Mouse (Mus musculus): ENCODE data around the gene Lysmd3. TPM values are rescaled to one million over a fixed set of nuclear protein-coding genes. Genes with fewer than 3 reads are reported as not detected.
"Not testable (repeated sequence)": the region's sequence is repeated elsewhere in the genome, so short reads cannot be mapped to it uniquely, and the experiment has no call there.

Gene Lysmd3
- total RNA-seq (2021) = 10 to 100 TPM; 10.2 to 14.6 TPM

DNA sequence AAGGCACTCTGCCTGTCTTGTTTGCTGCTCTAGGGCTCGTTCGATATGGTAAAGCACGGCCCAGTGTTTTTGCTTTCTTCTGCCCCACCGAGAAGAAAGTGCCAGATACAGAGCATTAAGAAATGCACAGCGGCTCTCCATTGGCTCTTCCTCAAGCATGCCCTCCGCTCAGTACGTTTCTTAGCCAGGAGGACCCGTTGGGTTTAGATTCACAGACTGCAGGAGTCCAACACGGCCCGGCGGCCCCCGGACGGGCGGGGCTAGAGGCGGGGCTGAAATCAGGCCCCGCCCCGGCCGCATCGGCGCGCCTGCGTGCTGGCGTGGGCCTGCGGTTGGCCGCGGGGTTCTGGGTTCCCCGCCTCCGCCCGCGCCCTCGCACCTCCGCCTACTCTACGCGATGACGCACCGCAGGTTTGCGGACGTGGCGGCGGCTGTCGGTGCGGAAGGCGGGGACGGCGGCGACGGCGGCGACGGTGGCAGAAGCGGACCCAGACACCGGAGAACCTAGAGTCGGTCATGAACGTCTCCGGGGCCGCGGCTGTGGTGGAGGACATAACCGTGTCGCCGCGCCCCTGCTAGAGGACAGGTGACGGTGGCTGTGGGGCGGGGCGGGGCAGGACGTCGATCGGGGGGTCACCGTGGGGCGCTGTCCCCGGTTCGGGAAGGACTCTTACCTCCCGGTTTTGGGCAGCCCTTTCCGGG is at the start of gene Lysmd3:
Lysmd3 (plus strand) TSS at position 313 of the 702 bp plus-strand sequence.
- DNase-seq = peak; percentile 92 to 93

DNA sequence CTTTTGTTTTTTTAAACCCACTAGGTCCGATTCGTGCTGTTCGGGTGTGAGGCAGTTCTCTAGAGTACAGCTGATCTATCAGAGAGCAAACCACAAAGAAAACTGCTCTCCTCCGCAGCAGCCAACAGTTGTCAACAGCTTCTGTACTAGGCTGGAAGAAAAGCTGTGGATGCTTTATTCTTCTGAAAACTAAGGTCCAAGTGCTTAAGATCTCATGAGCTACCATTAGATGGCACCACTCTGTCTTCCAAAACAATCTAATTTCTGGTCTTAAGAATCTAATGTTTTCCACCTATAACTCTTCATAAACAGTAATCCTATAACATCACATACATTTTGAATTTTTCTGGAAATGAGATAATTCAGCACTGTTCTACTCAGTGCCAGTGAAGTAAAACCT is 47.1 kb upstream of the Lysmd3 start:
- no peak for DNase-seq

DNA sequence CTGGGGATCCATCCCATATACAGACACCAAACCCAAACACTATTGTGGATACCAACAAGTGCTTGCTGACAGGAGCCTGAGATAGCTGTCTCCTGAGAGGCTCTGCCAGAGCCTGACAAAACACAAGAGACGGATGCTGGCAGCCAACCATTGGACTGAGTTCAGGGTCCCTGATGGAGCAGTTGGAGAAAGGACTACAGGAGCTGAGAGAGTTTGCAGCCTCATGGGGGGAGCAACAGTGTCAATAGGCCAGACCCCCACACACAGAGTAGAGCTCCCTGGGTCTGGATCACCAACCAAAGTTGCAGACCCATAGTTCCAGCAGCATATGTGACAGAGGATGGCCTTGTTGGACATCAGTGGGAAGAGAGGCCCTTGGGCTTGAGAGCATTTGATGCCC is 29.6 kb upstream of the Lysmd3 start:
- not testable (repeated sequence) for DNase-seq

DNA sequence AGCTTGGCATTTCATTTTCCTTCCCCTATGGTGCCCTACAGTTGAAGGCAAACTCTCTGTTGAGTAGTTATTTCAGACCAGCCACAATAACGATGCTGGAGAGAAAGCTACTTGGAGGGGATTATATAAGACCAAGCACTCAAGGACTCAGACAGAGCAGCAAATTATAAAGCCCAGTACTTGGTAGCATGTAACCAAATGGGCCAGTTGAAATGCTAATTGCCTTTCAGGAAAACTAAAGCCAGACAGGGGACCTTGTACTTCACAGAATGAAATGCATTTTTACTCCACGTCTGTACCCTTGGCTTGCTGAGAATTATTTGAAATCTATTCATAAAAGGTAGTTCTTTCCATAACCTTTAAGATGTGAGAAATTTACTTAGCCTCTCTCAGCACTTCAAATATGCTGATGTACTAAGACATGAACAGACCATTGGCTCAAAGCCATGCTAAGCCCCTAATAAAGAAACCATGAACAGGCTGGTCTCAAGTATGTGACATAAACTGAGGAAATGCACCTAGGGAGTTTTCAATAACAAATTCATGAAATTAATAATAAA is 28.8 kb upstream of the Lysmd3 start:
- DNase-seq = no peak

DNA sequence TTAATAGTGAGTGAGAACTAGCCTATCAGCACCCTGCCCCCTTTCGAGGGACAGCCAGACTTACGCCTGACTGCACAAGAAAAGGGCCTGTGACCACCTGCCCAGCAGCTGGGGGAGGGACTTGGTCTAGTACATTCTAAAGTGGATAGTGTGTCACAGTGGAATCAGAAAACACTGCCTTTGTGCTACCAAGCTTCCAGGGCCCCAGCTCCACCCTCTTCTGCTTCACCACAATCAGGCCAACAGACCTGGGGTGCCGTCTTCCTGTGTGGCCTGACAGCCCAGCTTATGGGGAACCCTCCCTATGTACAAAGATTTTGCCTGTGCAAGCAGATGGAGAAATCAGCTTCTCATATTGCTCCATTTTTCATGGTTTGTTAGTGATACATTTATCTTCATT is 28.1 kb upstream of the Lysmd3 start:
- no peak for DNase-seq

DNA sequence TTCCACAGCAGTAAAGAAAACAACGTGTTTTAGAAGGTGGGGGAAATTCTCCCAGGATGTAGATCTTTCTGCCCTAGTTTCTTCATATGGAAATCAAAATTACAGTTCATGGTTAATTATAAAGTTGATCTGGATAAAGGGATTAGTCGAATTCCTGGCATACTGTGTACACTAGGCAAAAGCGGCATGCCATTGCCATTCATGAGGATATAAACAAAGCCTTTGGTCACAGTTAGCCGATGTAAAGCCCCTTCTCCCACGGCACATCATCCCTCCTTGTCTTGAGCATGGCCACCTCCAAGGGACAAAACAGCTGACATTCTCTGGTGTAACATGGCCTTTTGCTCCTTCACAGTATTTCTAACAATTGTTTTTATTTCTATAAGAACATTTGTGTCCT is 26.9 kb upstream of the Lysmd3 start:
- no peak for DNase-seq

DNA sequence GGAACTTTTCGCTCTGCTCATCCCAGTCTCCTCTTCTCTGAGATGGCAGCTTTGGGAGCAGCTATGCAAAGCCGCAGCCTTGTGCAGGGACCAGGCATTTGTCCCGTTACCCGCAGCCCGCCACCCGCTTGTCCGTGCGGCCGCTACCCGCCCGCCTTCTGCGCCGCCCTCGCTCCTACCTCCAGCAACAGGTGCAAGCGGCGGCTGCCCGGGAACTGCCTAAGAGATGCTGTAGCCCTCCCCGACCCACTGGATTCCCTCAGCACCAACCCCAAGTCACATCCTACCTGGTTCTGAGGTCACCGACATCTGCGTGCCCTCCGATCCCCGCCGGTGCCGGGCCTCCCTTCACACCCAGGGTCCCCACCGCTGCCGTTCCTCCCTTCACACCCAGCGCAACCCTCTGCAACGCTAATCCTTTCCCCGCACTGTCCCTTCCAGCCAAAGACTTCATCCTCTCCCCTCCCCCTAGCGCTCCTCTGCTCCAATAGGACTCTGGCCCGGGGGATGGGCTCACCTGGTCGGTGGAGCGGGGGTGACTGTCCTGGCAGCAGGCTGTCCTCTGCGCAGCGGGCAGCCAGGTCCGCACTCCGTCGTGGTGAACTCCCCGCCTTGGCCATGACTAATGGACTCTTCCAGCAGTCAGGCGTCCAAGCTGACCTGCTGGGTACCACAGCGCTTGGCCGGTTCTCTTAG is 24.6 kb upstream of the Lysmd3 start, which contains the start of gene Adgrv1:
Adgrv1 (minus strand) TSS at position 435 of the 696 bp plus-strand sequence.
- DNase-seq = peak; percentile 33 to 45

DNA sequence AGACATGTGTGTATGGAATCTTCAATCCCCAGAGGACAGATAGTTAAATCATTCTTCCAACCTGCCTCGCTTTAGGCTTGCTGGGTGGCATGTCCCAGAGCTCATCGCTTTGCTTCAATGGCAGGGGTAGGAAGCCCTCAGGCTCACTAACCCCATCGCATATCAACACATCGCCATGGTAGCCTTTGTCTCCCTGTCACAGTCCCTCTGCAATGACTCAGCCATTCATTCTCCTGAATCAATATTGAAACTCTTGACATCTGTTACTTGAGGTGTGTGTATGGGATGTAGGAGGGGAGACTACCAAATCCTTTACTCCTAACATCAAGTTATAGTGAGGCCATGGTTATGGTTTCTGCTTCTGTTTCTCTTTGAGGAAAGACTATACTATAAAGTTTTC is 17.8 kb upstream of the Lysmd3 start:
- DNase-seq = no peak

DNA sequence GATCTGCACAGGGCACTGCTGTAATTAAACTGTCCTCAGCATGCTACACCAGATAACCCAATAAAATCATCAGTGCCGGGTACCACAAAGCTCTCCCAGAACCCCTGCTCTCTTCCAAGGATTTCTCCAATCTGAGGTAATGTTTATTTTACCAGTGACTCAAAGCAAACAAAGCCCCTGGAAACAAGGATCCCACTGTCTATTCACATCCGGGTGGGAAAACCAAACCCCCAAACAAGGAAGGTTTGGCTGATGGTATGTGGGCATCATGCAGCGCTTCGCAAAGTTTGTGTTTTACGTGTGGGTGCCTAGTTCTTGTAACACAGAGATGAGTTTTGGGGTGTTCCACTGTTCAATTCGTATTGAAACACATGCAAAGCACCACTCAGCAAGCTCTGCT is 16.6 kb upstream of the Lysmd3 start:
- no peak for DNase-seq

DNA sequence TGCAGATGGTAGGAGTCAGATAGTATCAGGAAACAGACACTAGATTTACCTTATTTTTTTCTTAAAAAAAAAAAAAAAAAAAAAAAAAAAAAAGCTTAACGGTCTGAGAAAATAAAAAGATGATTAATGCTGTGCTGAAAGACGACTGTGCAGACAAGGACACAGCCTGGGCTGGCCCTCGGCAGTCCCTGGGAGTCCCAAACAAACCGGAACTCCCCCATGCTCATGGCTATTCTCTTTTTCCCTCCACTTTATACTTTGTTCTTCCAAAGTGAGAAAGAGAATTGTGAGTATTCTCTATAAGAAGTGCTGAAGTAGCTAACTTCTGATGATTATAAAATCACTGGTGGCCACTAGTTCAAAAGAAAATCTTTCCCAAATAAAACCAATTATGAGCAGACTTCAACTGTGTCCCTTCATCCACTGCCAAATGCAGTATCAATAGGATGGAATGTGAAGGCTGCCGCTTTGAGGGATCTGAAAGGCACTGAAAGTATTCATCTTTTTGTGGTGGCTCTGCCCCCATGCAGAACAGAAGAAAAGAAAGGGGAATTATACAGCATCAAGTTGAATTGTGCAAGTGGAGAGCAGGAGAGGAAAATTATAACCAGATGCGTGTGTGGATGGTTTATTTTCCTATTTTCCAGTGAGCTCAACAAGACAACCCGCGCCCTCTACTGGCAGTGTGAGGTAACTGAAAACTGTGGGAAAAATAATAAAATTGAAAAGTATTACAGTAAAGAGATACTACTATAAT is 16.0 kb upstream of the Lysmd3 start:
- DNase-seq = peak; percentile 31 to 34

DNA sequence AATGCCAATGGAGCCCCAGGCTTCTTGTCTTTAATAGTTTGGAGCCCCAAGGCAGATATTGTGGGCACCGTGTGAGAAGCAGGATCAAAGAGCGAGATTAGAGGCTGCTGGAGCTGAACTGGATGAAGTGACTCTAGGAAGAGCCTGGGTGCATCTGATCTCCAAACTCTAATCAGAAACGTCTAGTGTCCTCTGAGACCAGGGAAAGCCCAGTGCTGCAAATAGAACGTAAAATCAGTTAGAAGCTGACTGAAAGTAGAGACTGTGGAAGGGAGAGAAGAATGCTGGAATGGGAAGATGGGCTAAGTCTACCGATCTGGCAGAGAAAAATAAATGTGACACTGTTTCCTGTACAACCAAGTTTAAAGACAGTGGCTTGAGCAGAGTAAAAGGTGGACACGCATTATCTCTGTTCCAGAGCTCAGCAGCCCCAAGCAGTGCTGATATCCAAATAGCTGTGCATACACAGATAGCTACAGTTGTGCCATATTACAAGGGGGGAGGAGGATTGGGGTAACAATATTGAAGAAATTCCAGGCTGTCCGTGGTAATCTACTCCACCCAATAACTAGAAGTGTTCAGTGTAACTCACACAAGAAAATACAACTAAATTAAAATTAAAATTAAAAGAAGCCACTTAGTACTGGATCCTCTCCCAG is 14.8 kb upstream of the Lysmd3 start:
- DNase-seq = no peak

DNA sequence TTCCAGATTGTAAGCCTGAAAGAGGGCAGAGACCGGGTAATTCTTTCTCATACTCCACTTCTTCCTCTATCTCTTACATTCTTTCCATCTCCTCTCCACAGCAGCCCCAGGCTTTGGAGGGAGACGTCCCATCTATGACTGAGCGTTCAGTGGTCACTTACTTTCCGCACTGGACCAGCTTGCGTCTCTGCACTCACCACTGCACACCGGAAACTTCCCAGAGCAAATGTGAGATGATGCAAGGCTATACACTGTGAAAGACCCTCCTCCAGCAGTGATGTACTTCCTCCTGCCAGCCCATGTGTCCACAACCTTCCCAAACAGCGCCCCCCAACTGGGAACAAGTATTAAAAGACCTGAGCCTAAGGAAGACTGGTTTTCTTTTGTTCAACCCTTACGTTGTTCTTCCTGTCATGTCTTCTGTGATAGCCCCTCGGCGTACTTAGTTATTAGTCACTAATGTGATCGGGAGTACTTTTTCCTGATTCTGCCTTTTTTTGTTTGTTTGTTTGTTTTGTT is 13.4 kb upstream of the Lysmd3 start:
- DNase-seq = no peak

DNA sequence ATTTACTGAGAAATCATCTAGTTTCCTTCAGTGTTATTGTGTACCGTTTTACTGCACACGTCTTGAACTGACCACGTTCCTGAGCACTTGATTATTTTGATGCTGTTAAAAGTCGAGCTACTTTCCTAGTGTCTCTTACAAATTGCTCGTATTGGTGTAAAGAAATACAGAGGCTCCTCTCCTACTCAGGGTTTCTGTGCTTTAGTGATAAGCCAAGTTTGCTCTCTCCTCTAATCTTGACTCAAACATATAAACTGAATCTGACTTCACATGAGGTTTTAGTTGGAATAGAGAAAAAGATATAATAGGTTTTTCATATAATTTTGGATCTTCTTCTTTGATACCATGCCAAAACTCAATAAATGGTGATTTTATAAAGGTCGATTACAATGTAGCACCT is 11.1 kb upstream of the Lysmd3 start:
- DNase-seq = no peak

DNA sequence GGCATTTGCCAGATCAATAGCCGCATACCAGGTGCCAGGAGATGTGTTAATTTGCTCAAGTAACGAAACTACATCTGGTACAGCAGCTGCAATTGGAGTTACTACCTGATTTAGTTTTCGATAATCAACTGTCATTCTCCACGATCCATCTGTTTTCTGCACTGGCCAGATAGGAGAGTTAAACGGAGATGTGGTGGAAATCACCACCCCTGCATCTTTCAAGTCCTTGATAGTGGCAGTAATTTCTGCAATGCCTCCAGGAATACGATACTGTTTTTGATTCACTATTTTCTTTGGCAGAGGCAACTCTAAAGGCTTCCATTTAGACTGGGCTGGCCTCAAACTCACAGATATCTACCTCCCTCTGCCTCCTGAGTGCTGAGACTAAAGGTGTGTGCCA is 7.1 kb upstream of the Lysmd3 start:
- DNase-seq = not testable (repeated sequence)

DNA sequence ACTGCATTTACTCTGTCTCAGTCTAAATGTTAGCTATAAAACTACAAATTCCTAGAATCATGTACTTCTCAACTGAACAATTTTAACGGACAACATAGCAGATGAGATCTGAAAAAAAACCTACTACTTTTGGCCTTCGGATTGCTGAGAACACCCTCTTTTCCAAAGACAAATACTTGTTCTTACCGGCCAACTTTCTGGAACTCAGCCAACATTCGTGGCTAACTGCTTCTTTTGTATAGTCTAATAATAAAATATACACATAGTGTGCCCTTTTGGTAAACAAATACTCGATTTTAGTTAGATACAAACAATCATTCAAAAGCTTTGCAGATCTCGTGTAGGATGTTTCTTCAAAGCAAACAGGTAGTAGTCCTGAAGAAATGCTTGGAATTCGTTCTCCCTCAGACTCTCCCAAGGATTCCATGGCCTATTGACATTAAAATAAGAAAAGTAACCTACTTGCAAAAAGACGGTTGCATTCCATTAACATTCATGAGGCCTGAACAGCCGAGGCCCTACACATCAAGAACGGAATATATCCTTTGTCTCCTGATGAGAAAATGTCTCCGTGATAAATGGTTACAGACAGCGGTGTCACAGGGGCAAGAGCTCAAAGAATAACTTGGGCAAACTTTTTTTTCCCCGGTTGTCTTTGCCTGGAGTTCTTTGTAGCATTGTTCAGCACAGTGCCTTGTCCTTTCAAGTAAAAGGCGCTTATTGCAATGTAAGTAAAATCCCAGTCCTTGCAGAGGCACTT is 1.2 kb upstream of the Lysmd3 start:
- DNase-seq = no peak

DNA sequence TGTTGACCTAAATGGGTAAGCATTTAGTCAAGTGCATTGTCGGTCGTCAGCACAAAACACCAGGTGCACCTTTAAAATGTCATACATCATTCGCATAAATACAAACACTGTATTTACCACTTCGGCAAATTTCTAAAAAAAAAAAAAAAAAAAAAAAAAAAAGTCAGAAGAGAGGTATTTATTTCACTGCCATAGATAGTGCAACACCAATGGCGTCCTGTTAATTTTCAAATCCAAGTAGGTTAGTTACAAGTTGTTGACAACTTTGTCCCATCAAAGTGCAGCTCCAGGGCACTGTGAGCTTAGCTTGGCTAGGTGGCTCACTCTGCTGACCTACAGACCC is 484 bp upstream of the Lysmd3 start:
- DNase-seq = no peak

DNA sequence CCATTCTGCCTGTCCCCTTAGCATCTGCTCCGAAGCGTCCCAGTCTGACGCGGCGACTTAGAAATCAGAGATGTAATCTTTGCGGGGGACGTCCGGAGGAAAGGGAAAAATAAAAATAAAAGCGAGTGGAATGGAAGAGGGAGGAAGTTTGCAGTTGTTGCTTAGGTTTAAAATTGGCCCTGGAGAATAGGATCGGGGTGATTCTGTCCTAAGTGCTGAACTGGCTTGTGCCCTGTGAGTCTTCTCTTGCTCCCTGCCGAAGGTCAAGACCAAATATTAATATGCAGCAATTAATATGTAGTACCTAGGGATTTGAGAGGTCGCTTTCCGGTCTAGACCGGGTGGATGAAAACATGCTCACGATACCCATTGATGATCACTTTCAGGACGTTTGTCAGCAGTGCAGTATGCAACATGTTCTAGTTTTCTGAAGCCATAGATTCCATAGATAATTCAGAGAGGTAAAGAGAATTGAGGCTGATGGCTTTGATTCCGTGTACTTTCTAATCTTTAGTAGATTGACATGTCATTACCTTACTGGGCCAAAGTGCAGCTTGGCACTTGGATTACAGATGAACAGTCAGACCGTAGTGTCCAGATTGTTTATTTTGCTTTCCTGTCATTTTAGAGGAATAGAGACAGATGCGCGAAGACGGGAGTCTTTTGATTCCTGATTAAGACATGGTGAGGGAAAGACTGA is 740 bp downstream of the Lysmd3 start:
- no peak for DNase-seq

DNA sequence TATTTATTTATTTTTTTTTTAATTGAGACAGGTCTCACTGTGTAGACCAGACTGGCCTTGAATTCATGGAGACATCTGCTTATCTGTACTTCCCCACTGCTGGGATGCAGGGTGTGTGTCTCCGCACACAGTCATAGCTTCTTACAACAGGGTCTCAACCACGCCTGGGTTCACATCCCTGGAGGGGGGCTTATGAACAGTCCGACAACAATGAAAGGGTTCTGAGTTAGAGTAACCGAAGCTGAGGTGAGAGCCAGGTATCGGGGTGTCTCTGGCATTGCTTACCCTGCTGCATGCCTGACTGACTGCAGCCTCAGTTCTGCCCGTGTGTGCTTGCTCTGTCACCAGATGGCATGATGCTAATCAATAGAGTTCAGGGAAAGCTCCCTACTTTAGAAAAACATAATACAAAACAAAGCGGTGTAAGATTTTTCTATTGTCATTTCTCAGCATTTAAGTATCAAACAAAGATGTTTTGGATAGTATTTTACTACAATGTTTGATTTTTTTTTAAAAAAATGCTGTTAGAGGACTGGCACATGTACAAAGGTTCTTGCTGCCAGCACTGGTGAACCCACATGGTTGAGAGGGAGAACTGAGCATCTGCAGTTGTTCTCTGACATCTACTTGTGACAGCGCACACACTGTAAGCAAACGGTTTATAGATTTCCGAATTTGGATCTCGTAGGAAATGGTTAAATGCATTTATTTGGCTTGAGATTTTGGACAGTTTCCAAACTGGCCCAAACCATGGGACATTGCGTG is 6.3 kb downstream of the Lysmd3 start:
- DNase-seq = no peak

DNA sequence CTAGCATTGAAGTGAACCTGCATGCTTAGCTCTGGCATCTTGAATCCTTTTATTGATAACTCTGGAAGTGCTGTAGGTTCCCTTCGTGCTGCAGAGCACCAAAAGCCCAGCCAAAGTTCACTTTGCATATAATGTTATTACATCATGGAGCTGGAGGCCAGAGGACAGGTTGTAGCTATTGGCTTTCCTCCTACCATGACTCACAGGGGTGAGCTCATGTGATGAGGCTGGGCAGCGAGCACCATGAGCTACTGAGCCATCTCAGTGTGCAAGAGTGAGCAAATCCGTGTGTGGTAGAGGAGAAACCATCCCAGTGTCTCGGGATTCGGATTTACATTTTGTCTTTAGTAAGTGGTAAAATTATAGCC is 6.9 kb downstream of the Lysmd3 start:
- DNase-seq = peak in 1 of 2 experiments; percentile 7

DNA sequence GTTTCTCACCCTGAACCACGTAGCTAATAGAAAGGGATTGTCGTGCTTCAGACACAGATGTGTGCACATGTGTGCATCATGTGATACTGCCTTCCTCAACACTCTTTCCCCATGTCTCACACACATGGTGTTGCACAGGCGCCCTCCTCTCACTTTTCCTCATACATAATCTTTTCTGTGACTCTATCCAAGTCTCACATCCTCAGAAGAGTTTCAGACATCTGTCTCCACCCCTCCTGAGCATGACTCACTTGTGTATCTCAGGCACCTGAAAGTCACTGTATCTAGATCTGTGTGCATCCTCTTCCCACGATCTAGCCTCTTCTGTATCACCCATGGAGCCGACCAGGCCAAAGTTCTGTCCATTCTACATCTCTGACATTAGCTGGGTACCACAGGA is 10.2 kb downstream of the Lysmd3 start:
- no peak for DNase-seq
